Comparison of ENCODE assay signal across 8 mouse cellular contexts in genomic region chr16:72027404-72028215, GRCm38 (mm10).
DNase-seq lines count a peak whose midpoint lies in the region; ATAC-seq and TF ChIP-seq lines count a peak whose summit lies in the region.

No protein-coding gene starts in this region.

- TF ChIP-seq POLR2A in cortical plate, adult 2 months (IDR thresholded peaks at IDR 0.05; ENCODE audit: extremely low read depth, insufficient read depth, low read length) = no peak

- no peak for ATAC-seq in heart, embryonic 14.5 days (ENCODE audit: insufficient number of reproducible peaks, insufficient read depth, low FRiP score, low read depth)
- ATAC-seq in limb, embryonic 15.5 days (ENCODE audit: insufficient number of reproducible peaks, low FRiP score, low TSS enrichment, low read depth) = no peak
- ATAC-seq in stomach, embryonic 14.5 days (ENCODE audit: insufficient number of reproducible peaks, insufficient read depth, low FRiP score, low read depth) = peak; percentile 31; the same call in 1 of the 2 replicates

- H3K36me3 ChIP-seq in heart, embryonic 14.5 days (ENCODE audit: control insufficient read depth, insufficient read depth, low read length) = no peaks in the 10 kb centered on the region
- no peaks in the 10 kb centered on the region for H3K36me3 ChIP-seq in hindbrain, embryonic 10.5 days
- H3K36me3 ChIP-seq in limb, embryonic 15.5 days = no peaks in the 10 kb centered on the region
- no peaks in the 10 kb centered on the region for H3K36me3 ChIP-seq in stomach, embryonic 14.5 days (ENCODE audit: control insufficient read depth, insufficient read depth, low read length)

- H3K4me1 ChIP-seq in heart, embryonic 14.5 days (ENCODE audit: control insufficient read depth in 2 of 2, insufficient read depth in 2 of 2, low read length in 2 of 2) = peaks cover 0 to 13% of the 10 kb centered on the region in 2 experiments; a peak in 2 of 4 replicates
- H3K4me1 ChIP-seq in cortical plate, adult 2 months (ENCODE audit: control insufficient read depth, insufficient read depth, low read length) = no peaks in the 10 kb centered on the region
- peaks cover 18% of the 10 kb centered on the region for H3K4me1 ChIP-seq in hindbrain, embryonic 10.5 days (replicated peaks)
- peaks cover 16% of the 10 kb centered on the region for H3K4me1 ChIP-seq in limb, embryonic 15.5 days
- H3K4me1 ChIP-seq in stomach, embryonic 14.5 days (ENCODE audit: control insufficient read depth, insufficient read depth, low read length) = no peaks in the 10 kb centered on the region; the same call in 1 of the 2 replicates

- WGBS in heart, embryonic 14.5 days = 3% methylated on average over 27 of the region's 27 CpGs
- 3% methylated on average over 27 of the region's 27 CpGs for WGBS in hindbrain, embryonic 10.5 days
- WGBS in limb, embryonic 15.5 days = 2% methylated on average over 27 of the region's 27 CpGs
- WGBS in stomach, embryonic 14.5 days = 3% methylated on average over 27 of the region's 27 CpGs

- peak overlapping the region; percentile 42 to 47 for H3K4me3 ChIP-seq in heart, embryonic 14.5 days (ENCODE audit: control insufficient read depth in 1 of 2, insufficient read depth in 1 of 2, low read depth in 1 of 2, low read length in 2 of 2)
- peak overlapping the region; percentile 36 for H3K4me3 ChIP-seq in cortical plate, adult 2 months (ENCODE audit: insufficient read depth, low read length)
- peak overlapping the region; percentile 65 for H3K4me3 ChIP-seq in hindbrain, embryonic 10.5 days
- peak overlapping the region; percentile 43 for H3K4me3 ChIP-seq in limb, embryonic 15.5 days
- peak overlapping the region; percentile 35 for H3K4me3 ChIP-seq in stomach, embryonic 14.5 days (ENCODE audit: low read depth, low read length)

- intact Hi-C loops in heart, postnatal 36 days (cut with DNase I) = no loop called here

- H3K27me3 ChIP-seq in heart, embryonic 14.5 days (ENCODE audit: control insufficient read depth, insufficient read depth, low read length) = peaks cover 13% of the 10 kb centered on the region; the same call in 1 of the 2 replicates
- H3K27me3 ChIP-seq in hindbrain, embryonic 10.5 days (ENCODE audit: insufficient read depth, poor library complexity, severe bottlenecking) = peaks cover 29% of the 10 kb centered on the region
- peaks cover 18% of the 10 kb centered on the region for H3K27me3 ChIP-seq in limb, embryonic 15.5 days
- H3K27me3 ChIP-seq in stomach, embryonic 14.5 days (ENCODE audit: control insufficient read depth, insufficient read depth, low read length) = no peaks in the 10 kb centered on the region

- peak overlapping the region; percentile 80 for H3K4me2 ChIP-seq in heart, embryonic 14.5 days (ENCODE audit: low read length)
- H3K4me2 ChIP-seq in limb, embryonic 15.5 days = peak overlapping the region; percentile 62
- peak overlapping the region; percentile 59 for H3K4me2 ChIP-seq in stomach, embryonic 14.5 days (replicated peaks; ENCODE audit: low read depth, low read length)

- DNase-seq in heart, postnatal 36 days = no peak
- DNase-seq in hindbrain, embryonic 10.5 days (ENCODE audit: low spot score) = peak; percentile 68
- no peak for DNase-seq in lung, postnatal 4 days
- DNase-seq in gastrocnemius, postnatal 4 days (ENCODE audit: low spot score in 2 of 2) = no peak

- H3K9me3 ChIP-seq in heart, embryonic 14.5 days (ENCODE audit: control insufficient read depth, low read length) = no peaks in the 10 kb centered on the region
- no peaks in the 10 kb centered on the region for H3K9me3 ChIP-seq in hindbrain, embryonic 10.5 days
- H3K9me3 ChIP-seq in limb, embryonic 15.5 days = no peaks in the 10 kb centered on the region
- no peaks in the 10 kb centered on the region for H3K9me3 ChIP-seq in stomach, embryonic 14.5 days (ENCODE audit: control insufficient read depth, low read depth, low read length)

- H3K27ac ChIP-seq in heart, embryonic 14.5 days (replicated peaks in 1 of 2; ENCODE audit: control insufficient read depth in 1 of 2, insufficient read depth in 1 of 2, low read depth in 2 of 2, low read length in 2 of 2) = no peak overlapping the region
- H3K27ac ChIP-seq in cortical plate, adult 2 months (ENCODE audit: insufficient read depth, low read length) = no peak overlapping the region
- H3K27ac ChIP-seq in hindbrain, embryonic 10.5 days = peak overlapping the region; percentile 83
- H3K27ac ChIP-seq in limb, embryonic 15.5 days = no peak overlapping the region
- no peak overlapping the region for H3K27ac ChIP-seq in stomach, embryonic 14.5 days (ENCODE audit: low read length)

- H3K9ac ChIP-seq in heart, embryonic 14.5 days (ENCODE audit: low read length) = peak overlapping the region; percentile 42
- H3K9ac ChIP-seq in limb, embryonic 15.5 days = 0 out of 2 replicates have a peak overlapping the region, but pooled peaks have one; percentile 31
- H3K9ac ChIP-seq in stomach, embryonic 14.5 days (replicated peaks; ENCODE audit: low read depth, low read length) = 0 out of 2 replicates have a peak overlapping the region, but pooled peaks have one; percentile 10

- TF ChIP-seq CTCF in cortical plate, adult 2 months (IDR thresholded peaks at IDR 0.05; ENCODE audit: extremely low read depth, insufficient read depth, low read length) = no peak
